Mouse (Mus musculus) limb, embryonic 13.5 days (tissue): ENCODE measurements around the gene Ctdsp1. TPM values are rescaled to one million over a fixed set of nuclear protein-coding genes. Genes with fewer than 3 reads are reported as not detected.

Experiments used
- ATAC-seq: fragments of 200-750 bp; cut with Nextera tagmentation; 2 replicates; pipeline ENCODE4 v1.8.0; 2017; ENCODE audit warnings: low read depth, moderate number of reproducible peaks, moderate TSS enrichment; ENCODE audit not compliant: low FRiP score
- H3K27ac ChIP-seq: fragments of 300-500 bp; sonication (generic); 2 replicates; pipeline ENCODE4 v1.5.1; 2015; ENCODE audit warnings: inconsistent platforms, mild to moderate bottlenecking, moderate library complexity
- H3K27me3 ChIP-seq: fragments of 300-500 bp; sonication (generic); 2 replicates; pipeline ENCODE4 v1.6.1; 2015; ENCODE audit warnings: mild to moderate bottlenecking, inconsistent platforms
- H3K36me3 ChIP-seq: fragments of 300-500 bp; sonication (generic); 2 replicates; pipeline ENCODE4 v1.6.1; 2015; ENCODE audit warnings: inconsistent platforms, mild to moderate bottlenecking, moderate library complexity
- H3K4me1 ChIP-seq: fragments of 300-500 bp; sonication (generic); 2 replicates; pipeline ENCODE4 v1.6.1; 2015; ENCODE audit warnings: inconsistent platforms
- H3K4me2 ChIP-seq: fragments of 300-500 bp; sonication (generic); replicated peaks from 2 replicates; pipeline ENCODE4 v1.6.1; 2015; ENCODE audit warnings: inconsistent platforms, mild to moderate bottlenecking, moderate library complexity
- H3K4me3 ChIP-seq: fragments of 300-500 bp; sonication (generic); 2 replicates; pipeline ENCODE4 v1.5.1; 2015; ENCODE audit warnings: moderate library complexity, mild to moderate bottlenecking, inconsistent platforms
- H3K9ac ChIP-seq: fragments of 300-500 bp; sonication (generic); 2 replicates; pipeline ENCODE4 v1.6.1; 2015; ENCODE audit warnings: mild to moderate bottlenecking, inconsistent platforms
- H3K9me3 ChIP-seq: fragments of 300-500 bp; sonication (generic); 2 replicates; pipeline ENCODE4 v1.6.1; 2016; ENCODE audit warnings: inconsistent platforms
- WGBS: fragments of 180-500 bp; shearing (Covaris S2); methylation state at CpG from one replicate; pipeline ENCODE4 v1.1.7; 2015; 5-methylcytosine and 5-hydroxymethylcytosine counted together
- polyA plus RNA-seq: library from polyadenylated mRNA; unstranded; fragments of >200 nt; fragmentation: Nextera tagmentation; extraction: Ambion mirVana; gene quantifications from 2 replicates; pipeline ENCODE4 v1.2.1, GENCODE M21; 2015

Gene Ctdsp1
- polyA plus RNA-seq, 1 experiment from 2014 or later: 90.9 TPM

DNA sequence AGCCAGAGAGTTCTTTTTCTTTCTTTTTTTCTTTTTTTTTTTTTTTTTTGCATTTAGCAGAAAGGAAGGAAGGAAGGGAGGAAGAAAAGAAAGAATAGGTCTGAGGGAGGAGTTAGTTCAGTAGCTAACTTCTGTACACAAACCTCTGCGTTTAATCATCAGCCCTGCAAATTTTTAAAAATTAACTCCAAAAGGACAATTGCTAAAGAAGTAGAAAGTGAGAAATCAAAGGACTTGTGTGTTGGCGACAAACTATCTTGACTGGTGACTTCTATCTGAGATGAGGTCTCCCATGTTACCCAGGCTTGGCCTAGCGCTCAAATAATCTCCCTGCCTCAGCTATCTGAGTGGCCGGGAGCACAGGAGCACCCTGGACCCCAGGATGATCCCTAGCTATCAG, 12.9 kb downstream of the Ctdsp1 start:
- no peak for ATAC-seq
- Histone ChIP-seq H3K9ac (no peak overlapping the region), H3K4me3 (no peak overlapping the region), H3K4me2 (no peak overlapping the region), H3K36me3 (no peaks in the 10 kb centered on the region), H3K9me3 (no peaks in the 10 kb centered on the region), H3K27me3 (no peaks in the 10 kb centered on the region), H3K27ac (no peak overlapping the region), H3K4me1 (peaks cover 8% of the 10 kb centered on the region; the same call in 1 of the 2 replicates)
- 87% methylated on average over 4 of the region's 4 CpGs for WGBS

DNA sequence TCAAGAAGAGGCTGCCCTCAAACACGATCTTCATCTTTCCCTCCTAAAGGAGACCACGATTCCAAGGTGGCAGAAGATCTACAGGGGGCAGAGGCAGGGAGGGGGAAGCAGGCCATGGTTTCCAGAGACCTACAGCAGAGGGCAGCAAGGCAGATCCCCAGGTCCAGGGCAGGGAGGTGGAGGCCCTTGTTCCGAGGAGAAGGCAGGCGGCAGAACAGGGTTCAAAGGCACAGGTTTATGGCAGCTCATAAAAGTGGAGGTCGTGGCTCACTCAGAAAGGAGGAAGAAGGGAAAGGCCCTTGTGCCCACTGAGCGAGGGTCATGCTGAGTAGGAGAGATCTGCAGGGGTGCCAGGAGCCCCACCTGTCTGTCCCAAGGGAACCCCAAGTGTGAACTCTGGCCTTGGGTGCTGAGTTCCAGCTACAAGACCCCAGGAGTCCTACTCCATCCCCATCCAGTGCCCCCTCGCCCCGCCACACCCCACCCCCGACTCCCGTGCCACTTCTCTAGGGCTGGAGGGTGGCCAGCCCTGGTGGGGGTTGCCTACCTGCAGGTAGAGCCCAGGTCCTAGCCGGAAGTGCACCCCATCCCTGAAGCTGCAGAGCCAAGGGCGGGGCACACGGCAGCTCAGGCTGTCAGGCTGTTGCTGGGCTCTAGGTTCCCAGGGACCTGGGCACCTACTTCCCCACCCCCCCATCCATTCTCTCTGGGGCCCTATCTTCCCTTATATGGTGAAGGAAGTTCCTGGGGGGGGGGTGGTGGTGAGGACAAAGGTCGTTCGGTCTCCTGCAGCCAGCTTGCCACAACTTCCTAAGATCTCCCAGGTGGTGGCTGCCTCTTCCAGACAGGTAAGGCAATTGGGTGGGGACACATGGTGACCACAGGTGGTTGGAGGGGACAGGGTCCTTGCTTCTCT, 17.5 kb downstream of the Ctdsp1 start, which contains the start of gene Vil1:
Gene Vil1, plus strand, starts transcription at position 788 of the 916 bp plus-strand sequence.
- Histone ChIP-seq H3K27me3 (no peaks in the 10 kb centered on the region), H3K4me1 (peaks cover 8% of the 10 kb centered on the region; the same call in 1 of the 2 replicates), H3K9me3 (no peaks in the 10 kb centered on the region), H3K27ac (no peak within 1 kb of the TSS), H3K4me2 (no peak within 1 kb of the TSS), H3K36me3 (no peaks in the 10 kb centered on the region), H3K9ac (no peak within 1 kb of the TSS), H3K4me3 (no peak within 1 kb of the TSS)
- no peak for ATAC-seq
- WGBS: 32% methylated on average over 15 of the region's 15 CpGs

DNA sequence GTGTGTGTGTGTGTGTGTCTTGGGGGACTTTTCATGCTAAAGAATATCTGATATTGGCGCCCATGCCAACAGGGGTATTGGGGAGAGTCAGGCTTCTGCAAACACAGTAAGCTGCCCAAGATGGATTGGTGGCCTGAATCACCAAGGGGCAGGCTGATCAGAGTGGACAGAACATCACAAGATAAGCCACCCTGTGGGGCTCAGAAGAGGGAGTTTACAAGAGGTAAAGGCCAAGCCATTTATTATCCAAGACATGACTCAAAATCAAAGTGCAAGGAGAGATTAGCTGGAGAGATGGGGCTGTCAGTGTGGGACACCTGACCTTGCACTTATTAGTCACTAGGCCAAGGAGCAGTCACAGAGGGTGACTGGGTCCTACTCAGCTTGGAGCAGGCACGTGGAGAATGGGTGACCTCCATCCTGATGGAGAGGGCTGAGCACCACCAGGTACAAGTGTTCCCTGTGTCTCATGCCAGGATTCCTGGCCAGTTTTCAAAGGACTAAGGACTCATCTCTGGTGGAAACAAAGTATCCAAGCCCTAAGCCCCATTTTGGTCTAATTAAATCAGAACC, 20.5 kb downstream of the Ctdsp1 start:
- no peak overlapping the region for H3K9ac ChIP-seq
- WGBS: 54% methylated on average over 2 of the region's 2 CpGs
- no peak overlapping the region for H3K4me2 ChIP-seq
- H3K27ac ChIP-seq: no peak overlapping the region
- ATAC-seq: no peak
- no peaks in the 10 kb centered on the region for H3K27me3 ChIP-seq
- H3K4me1 ChIP-seq: peaks cover 8% of the 10 kb centered on the region; the same call in 1 of the 2 replicates
- H3K4me3 ChIP-seq: no peak overlapping the region
- H3K9me3 ChIP-seq: 0 out of 2 replicates have a peak, but pooled peaks cover 3% of the 10 kb centered on the region
- H3K36me3 ChIP-seq: no peaks in the 10 kb centered on the region

DNA sequence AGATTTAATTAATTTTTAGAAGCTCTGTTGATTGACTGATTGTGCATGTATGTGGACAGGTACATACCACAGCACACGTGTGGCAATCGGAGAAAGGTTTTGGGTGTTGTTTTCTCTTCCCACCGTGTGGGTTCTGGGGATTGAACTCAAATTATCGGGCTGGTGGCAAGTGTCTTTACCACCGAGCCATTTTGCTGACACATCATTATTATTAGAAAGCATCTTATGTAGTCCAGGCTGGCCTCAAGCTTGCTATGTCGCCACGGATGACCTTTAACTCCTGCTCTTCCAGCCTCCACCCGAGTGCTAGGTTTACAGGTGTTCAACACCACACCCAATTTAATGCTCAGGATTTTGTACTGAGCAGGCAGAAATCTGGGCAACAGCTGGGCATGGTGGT, 21.4 kb downstream of the Ctdsp1 start:
- 81% methylated on average over 8 of the region's 8 CpGs for WGBS
- Histone ChIP-seq H3K9me3 (0 out of 2 replicates have a peak, but pooled peaks cover 3% of the 10 kb centered on the region), H3K4me1 (peaks cover 8% of the 10 kb centered on the region; the same call in 1 of the 2 replicates), H3K36me3 (no peaks in the 10 kb centered on the region), H3K9ac (no peak overlapping the region), H3K27ac (no peak overlapping the region), H3K27me3 (no peaks in the 10 kb centered on the region), H3K4me2 (no peak overlapping the region), H3K4me3 (no peak overlapping the region)
- no peak for ATAC-seq

DNA sequence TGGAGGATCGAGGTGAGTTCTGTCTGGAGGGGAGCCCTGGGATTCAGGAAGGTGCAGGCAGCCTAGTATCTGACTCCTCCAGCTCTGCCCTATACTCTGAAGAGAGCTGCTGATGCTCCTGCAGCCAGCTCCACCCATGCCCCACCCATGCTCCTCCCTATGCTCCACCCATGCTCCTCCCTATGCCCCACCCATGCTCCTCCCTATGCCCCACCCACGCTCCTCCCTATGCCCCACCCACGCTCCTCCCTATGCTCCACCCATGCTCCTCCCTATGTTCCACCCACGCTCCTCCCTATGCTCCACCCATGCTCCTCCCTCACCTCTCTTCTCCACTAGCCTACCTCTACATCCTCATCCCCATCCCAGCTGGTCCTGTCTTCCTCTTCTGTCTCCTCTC, 23.8 kb downstream of the Ctdsp1 start:
- Histone ChIP-seq H3K4me3 (no peak overlapping the region), H3K9me3 (0 out of 2 replicates have a peak, but pooled peaks cover 3% of the 10 kb centered on the region), H3K27me3 (no peaks in the 10 kb centered on the region), H3K36me3 (no peaks in the 10 kb centered on the region), H3K9ac (no peak overlapping the region), H3K4me1 (no peaks in the 10 kb centered on the region), H3K4me2 (no peak overlapping the region), H3K27ac (no peak overlapping the region)
- no peak for ATAC-seq
- whole genome bisulfite sequencing: 49% methylated on average over 4 of the region's 4 CpGs

DNA sequence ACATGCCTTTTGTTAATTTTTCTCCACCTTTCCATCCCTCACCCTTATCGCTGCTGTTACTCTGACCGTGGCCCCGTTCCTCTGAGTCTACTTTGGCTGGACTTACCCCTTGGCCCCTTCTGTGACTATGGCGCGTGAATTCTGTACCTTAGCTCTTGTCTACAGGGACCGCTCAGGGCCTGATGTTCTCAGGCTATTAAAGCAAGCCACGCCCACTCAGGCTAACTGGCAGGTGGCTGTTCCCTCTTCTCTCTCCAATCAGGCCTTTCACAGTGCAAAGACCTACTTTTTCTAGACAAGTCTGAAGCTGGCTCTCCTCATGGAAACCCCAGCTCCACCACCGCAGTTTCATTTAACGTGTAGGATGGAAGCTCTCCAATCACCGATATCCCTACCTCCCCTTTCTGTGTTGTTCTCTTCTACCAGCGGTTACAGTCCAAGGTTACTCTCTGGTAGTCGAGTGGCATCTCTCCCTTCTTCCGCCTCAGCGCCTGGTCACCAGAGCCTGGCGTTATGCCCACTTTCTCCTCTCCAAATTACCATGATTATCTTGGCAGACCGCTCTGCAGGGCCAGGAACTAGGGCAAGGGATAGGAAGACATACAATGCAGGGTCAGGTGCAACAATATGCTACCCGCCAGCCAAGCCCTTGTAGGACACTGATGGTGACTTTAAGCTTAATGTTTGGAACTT, 27.6 kb downstream of the Ctdsp1 start:
- H3K36me3 ChIP-seq: no peaks in the 10 kb centered on the region
- no peak overlapping the region for H3K27ac ChIP-seq
- no peak overlapping the region for H3K4me3 ChIP-seq
- no peak for ATAC-seq
- WGBS: 76% methylated on average over 17 of the region's 17 CpGs
- no peak overlapping the region for H3K9ac ChIP-seq
- no peak overlapping the region for H3K4me2 ChIP-seq
- 0 out of 2 replicates have a peak, but pooled peaks cover 3% of the 10 kb centered on the region for H3K9me3 ChIP-seq
- H3K27me3 ChIP-seq: no peaks in the 10 kb centered on the region
- no peaks in the 10 kb centered on the region for H3K4me1 ChIP-seq

DNA sequence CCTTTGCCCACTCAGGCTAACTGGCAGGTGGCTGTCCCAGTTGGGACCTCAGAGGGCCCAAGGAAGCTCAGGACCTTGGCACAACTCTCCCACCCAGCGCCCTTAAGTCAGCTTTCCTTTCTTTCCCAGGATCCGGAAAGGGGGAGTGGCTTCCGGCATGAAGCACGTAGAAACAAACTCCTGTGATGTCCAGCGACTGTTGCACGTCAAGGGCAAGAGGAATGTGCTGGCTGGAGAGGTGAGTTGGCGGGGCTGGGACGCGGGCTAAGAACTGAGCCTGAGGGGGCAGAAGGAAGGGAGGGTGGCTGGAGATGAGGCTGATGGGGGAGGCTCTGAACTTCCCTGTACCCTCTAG, 28.1 kb downstream of the Ctdsp1 start:
- Histone ChIP-seq H3K36me3 (no peaks in the 10 kb centered on the region), H3K4me1 (no peaks in the 10 kb centered on the region), H3K4me2 (no peak overlapping the region), H3K27ac (no peak overlapping the region), H3K9ac (no peak overlapping the region), H3K27me3 (no peaks in the 10 kb centered on the region), H3K9me3 (0 out of 2 replicates have a peak, but pooled peaks cover 3% of the 10 kb centered on the region), H3K4me3 (no peak overlapping the region)
- no peak for ATAC-seq
- 61% methylated on average over 9 of the region's 9 CpGs for WGBS

DNA sequence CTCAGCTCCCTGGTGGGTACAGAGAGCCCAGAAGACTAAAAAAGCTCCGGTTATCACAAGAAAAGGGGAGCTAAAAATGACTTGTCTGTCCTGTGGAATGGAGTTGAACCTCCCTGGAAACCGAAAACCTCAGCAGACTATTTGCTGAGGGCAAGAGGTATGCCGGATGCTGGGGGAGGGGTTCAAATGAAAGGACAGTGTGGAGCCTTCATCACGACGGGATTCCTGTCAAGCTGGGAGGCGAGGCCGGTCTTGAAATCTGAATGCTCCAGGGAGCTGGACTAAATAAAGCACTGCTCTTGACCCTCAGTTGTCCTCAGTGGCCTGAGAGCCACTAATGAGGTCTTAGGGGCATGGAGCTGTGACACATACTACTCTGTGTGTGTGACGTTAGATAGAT, 31.8 kb downstream of the Ctdsp1 start:
- Histone ChIP-seq H3K4me2 (no peak overlapping the region), H3K9me3 (no peaks in the 10 kb centered on the region), H3K36me3 (no peaks in the 10 kb centered on the region), H3K9ac (no peak overlapping the region), H3K27ac (no peak overlapping the region), H3K4me1 (no peaks in the 10 kb centered on the region), H3K4me3 (no peak overlapping the region), H3K27me3 (no peaks in the 10 kb centered on the region)
- 40% methylated on average over 8 of the region's 8 CpGs for WGBS
- ATAC-seq: no peak

DNA sequence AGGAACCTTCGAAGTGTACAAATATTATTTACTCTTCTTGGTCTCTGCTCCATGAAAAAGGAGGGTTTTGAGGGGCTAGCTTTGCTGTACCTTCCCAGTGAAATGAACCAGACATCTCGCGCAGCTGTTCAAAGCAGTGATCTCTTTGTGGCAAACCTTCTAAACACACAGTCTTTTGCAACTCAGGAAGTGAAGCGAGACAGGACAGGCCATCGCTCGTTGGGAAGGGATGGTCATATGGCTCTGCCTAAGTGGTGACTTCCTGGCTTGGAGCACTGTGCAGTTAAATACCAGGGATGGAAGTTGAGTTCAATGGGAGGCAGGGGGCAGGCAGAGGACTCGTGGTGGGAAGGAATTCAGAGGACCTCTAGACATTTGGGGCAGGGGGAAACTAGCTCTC, 34.5 kb downstream of the Ctdsp1 start:
- H3K4me2 ChIP-seq: no peak overlapping the region
- 71% methylated on average over 7 of the region's 7 CpGs for WGBS
- no peak overlapping the region for H3K9ac ChIP-seq
- no peaks in the 10 kb centered on the region for H3K4me1 ChIP-seq
- H3K27ac ChIP-seq: no peak overlapping the region
- no peaks in the 10 kb centered on the region for H3K9me3 ChIP-seq
- ATAC-seq: no peak
- H3K4me3 ChIP-seq: no peak overlapping the region
- no peaks in the 10 kb centered on the region for H3K36me3 ChIP-seq
- H3K27me3 ChIP-seq: no peaks in the 10 kb centered on the region

DNA sequence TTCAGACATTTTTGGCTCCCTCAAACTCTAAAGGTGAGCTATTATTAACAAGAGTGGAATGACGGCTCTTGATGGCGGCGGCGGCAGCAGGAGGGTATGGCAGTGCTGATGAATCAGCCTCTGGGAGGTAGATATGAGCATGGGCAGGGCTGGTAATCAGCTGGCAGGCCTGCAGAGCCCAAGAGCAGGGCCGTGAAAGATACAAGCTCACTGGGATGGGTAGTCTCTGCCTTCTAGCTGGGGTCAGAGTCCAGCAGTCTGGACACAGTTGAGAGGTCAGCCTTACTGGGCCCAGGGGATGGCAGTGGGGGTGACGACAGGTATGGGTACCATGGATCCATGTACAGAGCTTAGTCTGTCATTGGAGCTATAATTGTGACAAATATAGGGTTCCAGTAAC, 41.9 kb downstream of the Ctdsp1 start:
- Histone ChIP-seq H3K27me3 (no peaks in the 10 kb centered on the region), H3K4me3 (no peak overlapping the region), H3K36me3 (peaks cover 45% of the 10 kb centered on the region), H3K9ac (no peak overlapping the region), H3K27ac (no peak overlapping the region), H3K9me3 (no peaks in the 10 kb centered on the region), H3K4me1 (no peaks in the 10 kb centered on the region), H3K4me2 (no peak overlapping the region)
- 86% methylated on average over 6 of the region's 6 CpGs for WGBS
- no peak for ATAC-seq

DNA sequence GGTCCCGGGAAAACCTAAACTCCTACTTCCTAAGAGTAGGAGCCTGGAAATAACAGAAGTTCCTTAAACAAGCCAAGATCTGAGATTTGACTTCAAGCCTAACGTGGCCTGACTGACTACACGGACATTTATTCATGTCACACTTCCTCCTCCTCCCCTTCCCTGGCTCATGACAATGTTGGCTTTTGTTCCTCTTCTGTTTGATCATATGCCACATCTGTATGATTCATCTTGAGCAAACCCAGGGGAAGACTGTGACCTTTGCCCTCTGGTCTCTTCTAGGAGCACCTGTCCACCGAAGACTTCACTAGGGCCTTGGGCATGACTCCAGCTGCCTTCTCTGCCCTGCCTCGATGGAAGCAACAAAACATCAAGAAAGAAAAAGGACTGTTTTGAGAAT, 43.3 kb downstream of the Ctdsp1 start:
- no peaks in the 10 kb centered on the region for H3K9me3 ChIP-seq
- no peak overlapping the region for H3K4me3 ChIP-seq
- no peak overlapping the region for H3K27ac ChIP-seq
- H3K36me3 ChIP-seq: peaks cover 57% of the 10 kb centered on the region
- ATAC-seq: no peak
- H3K9ac ChIP-seq: no peak overlapping the region
- H3K27me3 ChIP-seq: no peaks in the 10 kb centered on the region
- no peaks in the 10 kb centered on the region for H3K4me1 ChIP-seq
- WGBS: 73% methylated on average over 5 of the region's 5 CpGs
- no peak overlapping the region for H3K4me2 ChIP-seq

DNA sequence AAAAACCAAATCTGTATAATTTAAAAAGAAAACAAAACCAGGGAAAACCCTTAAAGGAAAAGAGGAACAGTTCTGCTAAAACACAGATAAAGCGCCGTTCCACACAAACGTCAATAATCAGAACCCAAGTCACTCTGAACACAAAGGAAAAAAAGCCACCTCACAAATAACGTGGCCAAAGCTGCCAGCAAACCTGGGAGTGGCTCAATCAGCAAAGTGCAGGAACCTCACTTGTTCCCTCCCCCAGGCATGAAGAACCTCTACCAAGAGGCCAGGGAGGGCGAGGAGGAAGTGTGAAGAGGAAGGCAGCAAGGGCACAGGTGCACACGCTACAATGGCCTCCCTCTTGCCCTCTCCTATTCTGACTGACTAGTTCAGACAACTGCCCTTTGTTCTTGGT, 44.3 kb downstream of the Ctdsp1 start:
- Histone ChIP-seq H3K9ac (no peak overlapping the region), H3K4me2 (no peak overlapping the region), H3K4me3 (no peak overlapping the region), H3K9me3 (no peaks in the 10 kb centered on the region), H3K4me1 (no peaks in the 10 kb centered on the region), H3K36me3 (peaks cover 65% of the 10 kb centered on the region), H3K27ac (no peak overlapping the region), H3K27me3 (no peaks in the 10 kb centered on the region)
- 82% methylated on average over 6 of the region's 6 CpGs for WGBS
- no peak for ATAC-seq
